Mouse (Mus musculus) R1 (cell line): Measurements from ENCODE around the gene Dcdc2b.
A peak's percentile ranks its signal among the peaks of the same experiment; 100 is the strongest.

Experiments used
- DNase-seq: peaks from one replicate; pipeline ENCODE4 v3.0.0-alpha.2; 2018; ENCODE audit warnings: low read depth, low spot score

Gene Dcdc2b

GRCm38 (mm10) chr4:129614093-129614492, at the start of gene Dcdc2b:
Gene Dcdc2b (minus strand): TSS chr4:129614257.
- DNase-seq, result peak; percentile 50

- no peak for DNase-seq
Measured at GRCm38 (mm10) chr4:129662255-129662813, 48.3 kb upstream of the Dcdc2b start.

GRCm38 (mm10) chr4:129661584-129661983, 47.5 kb upstream of the Dcdc2b start:
- DNase-seq, result no peak

- no peak for DNase-seq
Measured at GRCm38 (mm10) chr4:129654770-129655169, 40.7 kb upstream of the Dcdc2b start.

GRCm38 (mm10) chr4:129650359-129650758, 36.3 kb upstream of the Dcdc2b start:
- DNase-seq, result no peak

GRCm38 (mm10) chr4:129648656-129649055, 34.6 kb upstream of the Dcdc2b start:
- no peak for DNase-seq

GRCm38 (mm10) chr4:129645204-129645603, 31.1 kb upstream of the Dcdc2b start:
- DNase-seq, result no peak

- DNase-seq, result peak; percentile 21
Measured at GRCm38 (mm10) chr4:129641756-129642155, 27.7 kb upstream of the Dcdc2b start.

- DNase-seq, result peak; percentile 100
Measured at GRCm38 (mm10) chr4:129640638-129641467, 26.8 kb upstream of the Dcdc2b start, which contains the start of gene Txlna. Gene Txlna (minus strand): TSS chr4:129641065.

GRCm38 (mm10) chr4:129640101-129640637, 26.1 kb upstream of the Dcdc2b start:
- DNase-seq, result no peak

GRCm38 (mm10) chr4:129639221-129639620, 25.2 kb upstream of the Dcdc2b start:
- no peak for DNase-seq

GRCm38 (mm10) chr4:129633852-129634251, 19.8 kb upstream of the Dcdc2b start:
- DNase-seq, result no peak

GRCm38 (mm10) chr4:129631867-129632266, 17.8 kb upstream of the Dcdc2b start:
- DNase-seq, result no peak

GRCm38 (mm10) chr4:129630944-129631343, 16.9 kb upstream of the Dcdc2b start:
- no peak for DNase-seq

GRCm38 (mm10) chr4:129626035-129626434, 12.0 kb upstream of the Dcdc2b start:
- no peak for DNase-seq

- no peak for DNase-seq
Measured at GRCm38 (mm10) chr4:129625496-129625895, 11.4 kb upstream of the Dcdc2b start.

GRCm38 (mm10) chr4:129625029-129625370, 10.9 kb upstream of the Dcdc2b start:
- DNase-seq, result no peak

- DNase-seq, result peak; percentile 93
Measured at GRCm38 (mm10) chr4:129624281-129625028, 10.4 kb upstream of the Dcdc2b start.

GRCm38 (mm10) chr4:129623681-129624091, 9.6 kb upstream of the Dcdc2b start, which contains the start of gene Ccdc28b:
Gene Ccdc28b (minus strand): TSS chr4:129623947.
- peak; percentile 77 for DNase-seq

- DNase-seq, result no peak
Measured at GRCm38 (mm10) chr4:129622803-129623535, 8.9 kb upstream of the Dcdc2b start.

- DNase-seq, result no peak
Measured at GRCm38 (mm10) chr4:129622120-129622802, 8.2 kb upstream of the Dcdc2b start.
